Mouse (Mus musculus) adrenal gland, postnatal 4 days (tissue): ENCODE results near the gene Vmn1r209. TPM values are rescaled to one million over a fixed set of nuclear protein-coding genes. Genes with fewer than 3 reads are reported as not detected.
"Not testable (repeated sequence)": the region's sequence is repeated elsewhere in the genome, so short reads cannot be mapped to it uniquely, and the experiment has no call there.

Experiments used
- DNase-seq, 2 experiments: peaks; one replicate each; pipeline ENCODE4 v3.0.0; 2021 to 2022; ENCODE audit warnings: low spot score in 2 of 2, mixed read lengths in 2 of 2
- long read RNA-seq, 2 experiments: library from polyadenylated mRNA; stranded (forward); transcript quantifications; one replicate each; pipeline ENCODE4 v2.0.0; 2021
- total RNA-seq, 2 experiments: library from RNA; stranded (reverse); gene quantifications; 2 replicates each; pipeline ENCODE4 v1.2.3; 2021

Gene Vmn1r209
- total RNA-seq, result under 1 TPM in 1 of 2 experiments, not detected in 1; 0.06 TPM
- long read RNA-seq, experiment 1, result 0 reads
- long read RNA-seq, experiment 2, result 0 reads

- DNase-seq, result not testable (repeated sequence)
Measured at GRCm38 (mm10) chr13:22809582-22809981, at the start of gene Vmn1r209. Gene Vmn1r209 (minus strand): TSS chr13:22809682.

- DNase-seq, result no peak
Measured at GRCm38 (mm10) chr13:22857461-22857860, 48.0 kb upstream of the Vmn1r209 start, which contains the start of gene Vmn1r211. Gene Vmn1r211 (minus strand): TSS chr13:22857561.

DNA sequence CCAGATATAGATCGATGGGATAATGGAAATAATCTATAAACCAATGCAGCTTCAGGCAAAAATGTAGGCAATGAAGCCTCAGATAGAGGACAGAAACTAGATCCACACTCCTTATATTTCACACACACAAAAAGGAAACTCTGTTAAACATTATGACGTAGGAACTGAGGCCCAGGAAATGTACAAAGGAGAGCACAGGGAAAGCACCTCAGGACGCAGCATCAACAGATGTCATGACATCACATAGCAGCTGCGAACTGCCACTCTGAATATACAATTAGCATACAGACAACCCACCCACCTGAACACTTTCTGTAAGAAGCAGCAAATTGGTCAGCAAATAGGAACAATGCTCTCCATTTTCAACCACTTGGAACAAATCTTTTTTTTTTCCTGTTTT, 45.3 kb upstream of the Vmn1r209 start:
- DNase-seq, result no peak

DNA sequence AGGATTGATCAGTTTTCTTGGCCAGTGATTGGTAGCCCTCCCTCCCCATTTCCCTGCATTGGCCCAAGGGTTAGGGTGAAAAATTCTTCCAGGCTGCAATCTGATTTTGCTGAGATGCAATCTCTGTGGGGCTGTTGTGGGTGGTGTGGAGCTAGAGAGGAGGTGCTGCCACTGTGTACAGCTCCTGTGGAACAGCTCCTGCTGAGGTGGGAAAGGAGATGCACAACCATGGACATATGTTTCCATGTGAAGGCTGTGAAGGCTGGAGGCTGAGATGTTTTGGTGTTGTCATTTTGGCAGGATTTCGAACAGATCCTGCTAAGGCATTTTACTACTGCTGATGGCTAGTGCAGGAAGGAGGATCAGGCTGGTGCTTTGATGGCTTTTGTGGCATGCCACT, 37.3 kb upstream of the Vmn1r209 start:
- DNase-seq, result no peak

- not testable (repeated sequence) for DNase-seq
Measured at GRCm38 (mm10) chr13:22844304-22844703, 34.8 kb upstream of the Vmn1r209 start.

DNA sequence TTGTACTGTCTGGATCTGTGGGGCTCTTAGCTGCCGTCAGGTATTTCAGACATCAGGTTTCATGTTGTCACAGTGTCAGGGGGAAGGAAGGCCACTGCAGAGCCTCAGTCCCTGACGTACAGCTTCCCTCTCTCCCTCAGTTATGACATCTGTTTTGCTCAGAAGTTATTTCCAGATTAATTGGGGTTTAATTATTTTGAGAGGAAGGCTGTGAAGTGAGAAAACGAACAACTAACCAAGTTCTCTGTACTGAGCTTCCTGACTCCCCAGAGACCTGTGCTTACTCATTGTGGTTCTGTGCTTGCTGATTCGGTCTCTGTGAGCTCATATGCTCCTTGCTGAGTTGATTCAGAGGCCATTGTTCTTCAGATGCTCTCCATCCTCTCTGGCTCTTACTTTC, 21.8 kb upstream of the Vmn1r209 start, which contains the start of gene Vmn1r210:
TSS of gene Vmn1r210 (minus strand) at position 101 of the 400 bp plus-strand sequence.
- DNase-seq, result no peak

DNA sequence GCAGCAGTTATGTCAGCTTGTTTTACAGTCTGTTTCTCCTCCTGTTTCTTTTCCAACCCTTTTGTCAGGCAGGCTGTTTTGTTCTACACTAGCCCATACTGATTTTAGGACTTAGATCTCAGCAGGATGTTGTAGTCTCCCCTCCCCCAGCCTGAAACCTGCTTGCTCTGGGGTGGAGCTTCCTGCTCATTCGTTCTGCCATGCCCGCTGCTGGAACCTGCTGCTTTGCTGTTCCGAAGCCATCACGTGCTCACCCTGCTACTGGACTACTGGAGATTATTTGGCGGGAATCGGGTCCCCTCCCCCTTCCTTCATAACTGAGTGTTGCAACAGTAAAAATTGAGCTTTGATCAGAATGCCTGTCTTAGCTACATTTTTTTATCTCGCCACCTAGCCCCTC, 19.9 kb upstream of the Vmn1r209 start:
- not testable (repeated sequence) for DNase-seq

DNA sequence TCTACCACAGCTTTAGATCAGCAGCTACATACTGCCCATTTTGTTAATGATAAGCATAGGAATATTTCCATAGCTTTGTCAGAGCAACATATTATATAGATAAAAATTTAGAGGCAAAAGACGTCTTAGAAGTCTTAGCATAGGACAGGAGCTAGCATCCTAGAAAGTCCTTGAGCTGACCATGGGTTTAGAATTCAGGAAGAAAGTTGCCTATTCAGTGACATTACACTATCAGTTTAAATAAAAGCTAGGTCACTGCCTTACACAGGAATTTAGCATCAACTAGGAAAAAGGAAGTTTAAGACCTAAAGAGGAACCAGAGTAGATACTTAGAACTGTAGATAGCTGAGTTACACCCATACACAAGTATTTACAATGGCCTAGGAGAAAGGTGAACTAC, 12.1 kb upstream of the Vmn1r209 start:
- not testable (repeated sequence) for DNase-seq

DNA sequence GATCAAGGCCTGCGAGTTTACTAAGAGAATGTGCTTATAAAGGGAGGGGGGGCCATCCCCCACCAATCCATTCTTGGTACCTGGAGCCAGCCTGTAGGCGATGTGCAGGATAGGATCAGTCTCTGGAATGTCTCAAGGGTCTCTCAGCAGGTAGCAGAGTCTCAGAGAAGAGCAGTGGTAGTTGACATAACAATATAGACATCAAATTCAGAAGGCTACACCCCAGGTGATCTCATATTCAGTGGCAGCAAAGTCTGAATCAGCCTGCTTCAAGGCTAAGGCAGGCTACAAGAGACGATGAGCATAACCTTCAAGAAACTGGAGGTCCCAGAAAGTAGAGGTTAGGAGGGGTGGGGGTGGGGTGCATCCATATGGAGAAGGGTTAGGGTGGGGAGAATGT, 21.4 kb downstream of the Vmn1r209 start:
- not testable (repeated sequence) for DNase-seq

- not testable (repeated sequence) for DNase-seq
Measured at GRCm38 (mm10) chr13:22784159-22784558, 25.3 kb downstream of the Vmn1r209 start.

- DNase-seq, result not testable (repeated sequence)
Measured at GRCm38 (mm10) chr13:22777300-22777699, 32.2 kb downstream of the Vmn1r209 start, which contains the start of gene Vmn1r208. Gene Vmn1r208 (minus strand): TSS chr13:22777400.

GRCm38 (mm10) chr13:22771592-22771991, 37.9 kb downstream of the Vmn1r209 start:
- not testable (repeated sequence) for DNase-seq

Other genes with a start within 250 kb of the Vmn1r209 start
- not detected for gene Vmn1r205, start 216.7 kb downstream of the Vmn1r209 start, total RNA-seq
- gene Vmn1r206, start 185.4 kb downstream of the Vmn1r209 start, total RNA-seq, result not detected
- not detected for gene Vmn1r207-ps, start 80.1 kb downstream of the Vmn1r209 start, total RNA-seq
- gene Vmn1r208, start 32.3 kb downstream of the Vmn1r209 start, total RNA-seq, result not detected
- gene Vmn1r210, start 21.7 kb upstream of the Vmn1r209 start, total RNA-seq, result not detected
- gene Vmn1r211, start 47.9 kb upstream of the Vmn1r209 start, total RNA-seq, result not detected
- gene Vmn1r212, start 74.5 kb upstream of the Vmn1r209 start, total RNA-seq, result not detected
- not detected for gene Vmn1r213, start 198.0 kb upstream of the Vmn1r209 start, total RNA-seq
- not detected for gene Vmn1r214, start 220.7 kb upstream of the Vmn1r209 start, total RNA-seq